Mouse (Mus musculus): ENCODE results near the gene Gm49368.
"Not testable (repeated sequence)": the region's sequence is repeated elsewhere in the genome, so short reads cannot be mapped to it uniquely, and the experiment has no call there.

Gene Gm49368

DNA sequence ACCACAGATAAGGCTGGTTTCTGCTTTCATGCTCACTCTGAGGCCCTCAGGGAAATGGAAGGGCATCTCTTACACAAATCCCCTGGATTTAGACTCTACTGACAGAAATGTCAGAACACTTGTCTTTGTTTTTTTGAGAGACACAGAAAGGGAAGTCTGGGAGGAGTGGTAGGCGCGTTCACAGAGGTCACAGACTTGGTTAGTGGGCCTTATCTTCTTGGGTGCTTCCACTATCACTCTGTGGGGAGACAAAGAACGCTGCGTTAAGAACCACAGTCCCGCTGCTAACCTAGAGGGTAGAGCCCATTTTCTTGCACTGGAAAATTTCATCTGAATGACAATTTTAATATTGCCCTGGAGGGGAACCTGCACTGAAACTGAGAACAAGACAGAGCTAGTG lies 69.7 kb downstream of the Gm49368 start:
- DNase-seq (ENCODE audit: low spot score) = no peak

DNA sequence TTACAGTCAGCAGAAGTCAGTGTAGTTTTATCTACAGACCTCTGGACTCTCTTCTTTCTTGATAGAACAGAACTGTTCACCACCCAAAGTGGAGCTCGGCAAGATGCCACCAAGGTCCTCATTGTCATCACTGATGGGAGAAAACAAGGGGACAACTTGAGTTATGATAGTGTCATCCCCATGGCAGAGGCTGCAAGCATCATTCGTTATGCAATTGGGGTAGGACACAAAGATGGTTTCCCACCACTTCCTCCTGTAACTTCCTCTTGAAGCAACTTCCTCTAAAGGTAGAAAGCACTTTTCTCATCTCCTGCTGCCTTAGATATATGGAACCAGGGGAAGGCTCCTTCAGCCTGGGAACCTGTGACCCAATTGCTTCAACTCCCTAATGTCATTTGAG lies 71.1 kb downstream of the Gm49368 start:
- no peak for DNase-seq (ENCODE audit: low spot score)

DNA sequence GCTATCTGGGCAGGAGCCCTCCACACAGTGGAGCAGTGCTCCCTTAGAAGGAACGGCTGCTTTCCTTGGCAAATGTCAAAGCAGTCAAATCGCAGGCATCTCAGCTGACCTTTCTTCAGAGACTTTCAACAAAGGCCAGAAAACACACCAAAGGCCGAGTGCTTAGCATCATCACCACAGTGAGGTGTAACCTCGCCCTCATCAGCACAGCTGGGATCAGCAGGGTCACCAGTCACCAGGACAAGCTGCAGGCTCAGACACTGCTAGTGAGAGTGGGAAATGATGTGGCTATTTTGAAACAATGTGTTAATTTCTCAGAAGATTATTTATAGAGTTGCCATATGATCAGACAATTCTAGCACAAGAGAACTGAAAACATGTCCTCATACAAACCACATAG lies 74.4 kb downstream of the Gm49368 start:
- no peak for DNase-seq (ENCODE audit: low spot score)

DNA sequence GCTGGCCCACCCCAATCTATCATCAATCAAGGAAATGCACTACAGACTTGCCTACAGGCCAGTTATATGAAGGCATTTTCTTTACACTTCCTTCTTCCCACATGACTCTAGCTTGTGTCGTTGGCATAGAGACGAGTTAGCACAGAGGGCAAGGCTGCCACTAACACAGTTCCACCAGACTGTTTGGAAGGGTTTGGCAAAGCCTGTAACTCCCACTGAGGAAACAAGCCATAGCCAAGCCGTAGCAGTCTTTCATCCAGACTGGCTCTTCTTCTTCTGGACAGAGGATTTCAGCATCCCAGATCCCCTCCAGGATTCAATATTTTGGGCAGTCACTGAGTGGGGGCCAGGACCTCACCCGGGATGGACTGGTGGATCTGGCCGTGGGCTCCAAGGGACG lies 77.1 kb downstream of the Gm49368 start:
- DNase-seq (ENCODE audit: low spot score) = no peak

DNA sequence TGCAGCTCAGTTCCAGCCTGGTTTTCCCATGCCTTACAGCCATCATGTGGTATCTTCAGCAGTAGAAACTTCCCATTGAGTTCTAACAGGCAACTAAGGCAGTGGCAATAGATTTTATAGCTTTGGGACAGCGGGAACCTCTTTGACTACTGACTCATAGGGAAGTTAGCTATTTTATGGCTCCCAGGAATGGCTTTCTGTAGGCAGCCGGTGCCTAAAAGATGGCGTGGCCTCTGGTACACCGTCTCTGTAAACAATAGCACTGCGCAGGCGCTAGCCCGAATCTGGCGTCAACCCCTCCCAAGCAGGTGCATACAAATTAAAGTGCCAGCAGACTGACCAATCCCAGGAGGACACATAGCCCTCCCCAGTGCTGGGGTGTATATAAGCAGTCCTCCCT lies 88.5 kb downstream of the Gm49368 start:
- DNase-seq (ENCODE audit: low spot score) = no peak

DNA sequence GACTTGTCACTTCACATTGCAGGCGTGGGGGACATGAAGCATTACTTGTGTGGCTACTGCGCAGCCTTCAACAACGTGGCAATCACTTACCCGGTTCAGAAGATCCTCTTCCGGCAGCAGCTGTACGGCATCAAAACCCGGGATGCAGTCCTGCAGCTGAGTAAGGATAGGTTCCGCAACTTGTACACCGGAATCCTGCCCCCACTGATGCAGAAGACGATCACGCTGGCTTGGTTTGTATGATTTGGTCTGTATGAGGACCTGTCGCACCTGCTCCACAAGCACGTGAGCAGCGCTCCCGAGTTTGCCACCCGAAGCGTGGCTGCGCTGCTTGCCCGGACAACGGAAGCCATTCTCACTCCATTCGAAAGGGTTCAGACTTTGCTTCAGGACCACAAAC lies 91.6 kb downstream of the Gm49368 start, which contains the start of gene Itgad:
Itgad (plus strand) TSS at position 301 of the 400 bp plus-strand sequence.
- no peak for DNase-seq (ENCODE audit: low spot score)

DNA sequence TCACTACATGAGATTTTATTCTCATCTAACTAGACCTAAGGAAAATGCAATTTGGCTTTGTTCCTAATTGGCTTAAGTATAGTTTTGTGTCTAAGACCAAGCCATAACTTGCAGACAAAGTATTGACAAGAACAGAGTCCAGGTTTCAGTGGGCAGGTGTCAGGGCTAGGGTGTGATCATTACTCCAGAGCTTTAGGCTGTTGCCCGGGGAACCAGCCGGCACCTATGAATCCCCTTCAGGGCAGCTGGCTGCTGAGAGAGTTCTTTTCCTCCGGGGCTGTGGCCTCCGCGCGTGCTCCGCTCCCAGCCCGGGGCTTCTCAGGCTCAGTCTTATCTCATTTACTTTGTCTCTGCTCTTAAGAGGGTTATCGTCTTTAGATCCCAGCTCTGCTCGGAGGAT lies 92.4 kb downstream of the Gm49368 start:
- DNase-seq (ENCODE audit: low spot score) = no peak

DNA sequence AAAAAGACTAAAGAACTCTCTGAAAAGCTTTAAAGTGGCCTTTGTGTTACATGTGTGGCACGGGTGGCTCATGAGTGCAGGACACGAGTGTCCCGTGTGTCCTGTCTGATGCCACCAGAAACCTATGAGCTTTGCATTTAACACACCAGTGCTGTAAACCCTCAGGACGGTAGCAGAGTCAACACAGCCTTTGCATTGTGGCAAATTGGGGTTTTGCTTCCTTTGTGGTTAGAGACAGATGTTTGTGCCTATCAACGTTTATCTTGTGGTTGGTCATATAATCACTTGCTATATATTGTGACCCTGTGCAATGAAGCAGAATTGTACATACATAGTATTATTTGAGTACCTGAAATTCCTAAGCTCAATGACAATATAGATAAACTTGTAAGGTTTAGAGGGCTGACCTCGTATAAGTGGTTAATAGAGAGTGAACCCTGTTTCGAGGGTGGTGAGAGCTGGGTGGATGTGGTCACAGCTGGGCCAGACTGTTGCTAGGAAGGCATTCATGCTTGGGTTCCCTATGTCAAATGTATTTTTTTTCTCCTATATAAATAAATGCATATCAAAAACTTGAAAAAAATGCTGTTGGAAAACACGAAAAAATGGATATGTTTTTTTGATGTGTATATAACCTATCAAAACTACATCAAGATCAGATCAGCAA lies 96.3 kb downstream of the Gm49368 start:
- DNase-seq (ENCODE audit: low spot score) = not testable (repeated sequence)

DNA sequence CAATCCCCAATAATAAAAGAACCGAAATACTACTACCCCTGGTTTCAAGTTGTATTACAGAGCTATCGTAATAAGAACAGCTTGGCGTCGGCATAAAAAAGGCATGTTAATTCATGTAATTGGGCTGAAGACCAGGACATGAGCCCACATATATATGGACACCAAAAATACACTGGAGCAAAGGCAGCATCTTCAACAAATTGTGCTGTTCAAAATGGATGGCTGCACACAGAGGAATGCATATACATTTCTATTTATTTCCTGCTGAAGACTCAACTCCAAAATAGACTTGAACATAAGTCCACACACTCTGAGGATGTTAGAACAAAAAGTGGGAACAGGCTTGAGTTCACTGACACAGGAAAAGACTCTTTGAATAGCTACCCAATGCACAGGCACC lies 101.5 kb downstream of the Gm49368 start:
- DNase-seq (ENCODE audit: low spot score) = no peak

DNA sequence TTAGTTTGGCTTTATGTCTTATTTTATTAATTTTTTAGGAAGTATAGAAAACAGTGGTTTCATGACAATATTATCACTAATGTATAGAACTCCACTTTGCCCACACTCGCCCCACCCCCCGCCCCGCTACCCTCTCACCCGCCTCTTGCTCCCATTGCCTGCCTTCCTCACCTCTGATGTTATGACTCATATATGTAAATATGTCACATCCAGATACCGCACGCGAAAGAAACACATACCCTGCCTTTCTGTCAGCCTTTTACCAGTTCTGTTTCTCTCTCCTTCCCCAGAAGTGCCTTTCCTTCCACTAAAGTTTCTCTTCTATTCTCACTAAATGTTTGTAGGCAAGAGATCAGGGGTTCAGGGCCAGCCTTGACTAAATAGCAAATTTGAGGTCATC lies 103.9 kb downstream of the Gm49368 start:
- no peak for DNase-seq (ENCODE audit: low spot score)

DNA sequence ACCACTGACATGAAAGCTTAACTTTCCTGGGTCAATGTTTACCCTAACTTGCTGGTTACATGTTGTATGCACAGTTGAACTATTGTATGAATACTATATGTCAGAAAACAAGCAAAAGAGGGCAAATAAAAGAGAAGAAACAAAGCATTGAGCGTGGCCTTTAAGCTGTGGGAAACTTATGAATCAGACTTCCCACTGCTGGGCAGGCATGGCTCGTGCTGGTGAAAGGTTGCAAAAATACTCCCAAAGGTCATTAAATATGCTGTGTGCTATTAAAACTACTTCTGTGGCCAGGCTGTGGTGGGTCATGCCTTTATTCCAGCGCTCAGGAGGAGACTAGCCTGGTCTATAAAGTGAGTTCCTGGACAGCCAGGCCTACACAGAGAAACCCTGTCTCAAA lies 107.5 kb downstream of the Gm49368 start:
- DNase-seq (ENCODE audit: low spot score) = no peak
